Mouse (Mus musculus) limb, embryonic 10.5 days (tissue): ENCODE results near the gene Rbms1. TPM values are rescaled to one million over a fixed set of nuclear protein-coding genes. Genes with fewer than 3 reads are reported as not detected.
"Not testable (repeated sequence)": the region's sequence is repeated elsewhere in the genome, so short reads cannot be mapped to it uniquely, and the experiment has no call there.

Source experiments
- DNase-seq: peaks from one replicate; pipeline ENCODE4 v3.0.0-alpha.2; 2017; ENCODE audit warnings: low spot score
- H3K27ac ChIP-seq: fragments of 300-500 bp; sonication (generic); 2 replicates; pipeline ENCODE4 v1.5.1; 2016; ENCODE audit warnings: mild to moderate bottlenecking
- H3K27me3 ChIP-seq: fragments of 300-500 bp; sonication (generic); 2 replicates; pipeline ENCODE4 v1.6.1; 2016; ENCODE audit warnings: low read depth, mild to moderate bottlenecking; ENCODE audit not compliant: poor library complexity, severe bottlenecking
- H3K36me3 ChIP-seq: fragments of 300-500 bp; sonication (generic); 2 replicates; pipeline ENCODE4 v1.6.1; 2016; ENCODE audit warnings: mild to moderate bottlenecking, moderate library complexity
- H3K4me1 ChIP-seq: fragments of 300-500 bp; sonication (generic); 2 replicates; pipeline ENCODE4 v1.6.1; 2016
- H3K4me3 ChIP-seq: fragments of 300-500 bp; sonication (generic); 2 replicates; pipeline ENCODE4 v1.5.1; 2016; ENCODE audit warnings: mild to moderate bottlenecking, moderate library complexity
- H3K9me3 ChIP-seq: fragments of 300-500 bp; sonication (generic); replicated peaks from 2 replicates; pipeline ENCODE4 v1.6.1; 2016; ENCODE audit warnings: mild to moderate bottlenecking
- WGBS: fragments of 180-500 bp; shearing (Covaris S2); methylation state at CpG from one replicate; pipeline ENCODE4 v1.1.7; 2016; 5-methylcytosine and 5-hydroxymethylcytosine counted together
- polyA plus RNA-seq: library from polyadenylated mRNA; unstranded; fragments of >200 nt; fragmentation: Nextera tagmentation; extraction: Ambion mirVana; gene quantifications from 2 replicates; pipeline ENCODE4 v1.2.1, GENCODE M21; 2016

The Rbms1 gene
- polyA plus RNA-seq, 1 experiment from 2014 or later = 124 TPM

- no peak for DNase-seq
- Histone ChIP-seq H3K4me3 (no peak overlapping the region), H3K9me3 (no peaks in the 10 kb centered on the region), H3K27me3 (no peaks in the 10 kb centered on the region), H3K4me1 (peaks cover 17% of the 10 kb centered on the region), H3K27ac (no peak overlapping the region), H3K36me3 (peaks cover 18% of the 10 kb centered on the region)
- 48% methylated on average over 5 of the region's 5 CpGs for WGBS
Observed at GRCm38 (mm10) chr2:60845316-60845894, 117.6 kb downstream of the Rbms1 start.

GRCm38 (mm10) chr2:60844259-60844658, 118.7 kb downstream of the Rbms1 start:
- H3K27ac ChIP-seq = no peak overlapping the region
- no peaks in the 10 kb centered on the region for H3K27me3 ChIP-seq
- 94% methylated on average over 1 of the region's 1 CpGs for WGBS
- no peaks in the 10 kb centered on the region for H3K9me3 ChIP-seq
- no peak for DNase-seq
- H3K36me3 ChIP-seq = peaks cover 22% of the 10 kb centered on the region
- no peak overlapping the region for H3K4me3 ChIP-seq
- H3K4me1 ChIP-seq = peaks cover 15% of the 10 kb centered on the region

GRCm38 (mm10) chr2:60843633-60844032, 119.4 kb downstream of the Rbms1 start:
- no peak overlapping the region for H3K4me3 ChIP-seq
- H3K27me3 ChIP-seq = no peaks in the 10 kb centered on the region
- DNase-seq = no peak
- H3K36me3 ChIP-seq = peaks cover 22% of the 10 kb centered on the region
- no peak overlapping the region for H3K27ac ChIP-seq
- H3K9me3 ChIP-seq = no peaks in the 10 kb centered on the region
- H3K4me1 ChIP-seq = peaks cover 18% of the 10 kb centered on the region
- 92% methylated on average over 3 of the region's 3 CpGs for WGBS

GRCm38 (mm10) chr2:60842976-60843375, 120.0 kb downstream of the Rbms1 start:
- H3K9me3 ChIP-seq = no peaks in the 10 kb centered on the region
- peaks cover 22% of the 10 kb centered on the region for H3K36me3 ChIP-seq
- H3K27me3 ChIP-seq = no peaks in the 10 kb centered on the region
- no peak overlapping the region for H3K4me3 ChIP-seq
- DNase-seq = no peak
- peaks cover 18% of the 10 kb centered on the region for H3K4me1 ChIP-seq
- WGBS = 34% methylated on average over 4 of the region's 4 CpGs
- no peak overlapping the region for H3K27ac ChIP-seq

GRCm38 (mm10) chr2:60840922-60841321, 122.1 kb downstream of the Rbms1 start:
- no peak for DNase-seq

GRCm38 (mm10) chr2:60839498-60839897, 123.5 kb downstream of the Rbms1 start:
- 88% methylated on average over 4 of the region's 4 CpGs for WGBS
- Histone ChIP-seq H3K36me3 (peaks cover 35% of the 10 kb centered on the region), H3K27ac (no peak overlapping the region), H3K9me3 (no peaks in the 10 kb centered on the region), H3K27me3 (no peaks in the 10 kb centered on the region), H3K4me3 (no peak overlapping the region), H3K4me1 (peaks cover 31% of the 10 kb centered on the region)
- DNase-seq = no peak

More at GRCm38 (mm10) chr2:60840922-60841321, 122.1 kb downstream of the Rbms1 start:
- Histone ChIP-seq H3K36me3 (peaks cover 30% of the 10 kb centered on the region), H3K4me3 (no peak overlapping the region), H3K27ac (no peak overlapping the region), H3K9me3 (no peaks in the 10 kb centered on the region), H3K4me1 (peaks cover 36% of the 10 kb centered on the region), H3K27me3 (no peaks in the 10 kb centered on the region)
- WGBS = 74% methylated on average over 4 of the region's 4 CpGs

GRCm38 (mm10) chr2:60838856-60839255, 124.1 kb downstream of the Rbms1 start:
- no peak overlapping the region for H3K27ac ChIP-seq
- WGBS = 90% methylated on average over 5 of the region's 5 CpGs
- H3K36me3 ChIP-seq = peaks cover 35% of the 10 kb centered on the region
- no peaks in the 10 kb centered on the region for H3K27me3 ChIP-seq
- H3K9me3 ChIP-seq = no peaks in the 10 kb centered on the region
- no peak for DNase-seq
- H3K4me3 ChIP-seq = no peak overlapping the region
- peaks cover 31% of the 10 kb centered on the region for H3K4me1 ChIP-seq

GRCm38 (mm10) chr2:60837616-60838015, 125.4 kb downstream of the Rbms1 start:
- no peak overlapping the region for H3K4me3 ChIP-seq

GRCm38 (mm10) chr2:60836237-60836636, 126.8 kb downstream of the Rbms1 start:
- peaks cover 27% of the 10 kb centered on the region for H3K36me3 ChIP-seq
- H3K4me3 ChIP-seq = no peak overlapping the region
- H3K27me3 ChIP-seq = no peaks in the 10 kb centered on the region
- no peak for DNase-seq
- no peak overlapping the region for H3K27ac ChIP-seq
- H3K9me3 ChIP-seq = no peaks in the 10 kb centered on the region
- peaks cover 31% of the 10 kb centered on the region for H3K4me1 ChIP-seq
- 94% methylated on average over 7 of the region's 7 CpGs for WGBS

More at GRCm38 (mm10) chr2:60837616-60838015, 125.4 kb downstream of the Rbms1 start:
- Histone ChIP-seq H3K36me3 (peaks cover 35% of the 10 kb centered on the region), H3K27me3 (no peaks in the 10 kb centered on the region), H3K4me1 (peaks cover 31% of the 10 kb centered on the region), H3K27ac (no peak overlapping the region), H3K9me3 (no peaks in the 10 kb centered on the region)
- DNase-seq = no peak
- WGBS = 87% methylated on average over 5 of the region's 5 CpGs

GRCm38 (mm10) chr2:60834293-60834692, 128.7 kb downstream of the Rbms1 start:
- Histone ChIP-seq H3K4me3 (no peak overlapping the region), H3K27ac (no peak overlapping the region), H3K9me3 (no peaks in the 10 kb centered on the region), H3K36me3 (peaks cover 26% of the 10 kb centered on the region; the same call in 1 of the 2 replicates), H3K4me1 (peaks cover 31% of the 10 kb centered on the region), H3K27me3 (no peaks in the 10 kb centered on the region)
- DNase-seq = no peak
- WGBS = 91% methylated on average over 7 of the region's 7 CpGs

GRCm38 (mm10) chr2:60832254-60832653, 130.7 kb downstream of the Rbms1 start:
- Histone ChIP-seq H3K36me3 (peaks cover 28% of the 10 kb centered on the region; the same call in 1 of the 2 replicates), H3K4me3 (no peak overlapping the region), H3K27ac (no peak overlapping the region), H3K4me1 (peaks cover 25% of the 10 kb centered on the region), H3K27me3 (no peaks in the 10 kb centered on the region), H3K9me3 (no peaks in the 10 kb centered on the region)
- WGBS = 90% methylated on average over 8 of the region's 8 CpGs
- DNase-seq = no peak

GRCm38 (mm10) chr2:60830464-60830863, 132.5 kb downstream of the Rbms1 start:
- not testable (repeated sequence) for DNase-seq, H3K4me3 ChIP-seq, H3K27me3 ChIP-seq, H3K27ac ChIP-seq, H3K9me3 ChIP-seq
- WGBS = 83% methylated on average over 1 of the region's 1 CpGs
- H3K36me3 ChIP-seq = peaks cover 23% of the 10 kb centered on the region
- H3K4me1 ChIP-seq = peaks cover 19% of the 10 kb centered on the region

- Histone ChIP-seq H3K36me3 (peaks cover 29% of the 10 kb centered on the region), H3K27ac (no peak overlapping the region), H3K9me3 (no peaks in the 10 kb centered on the region), H3K4me3 (no peak overlapping the region), H3K27me3 (no peaks in the 10 kb centered on the region), H3K4me1 (peaks cover 19% of the 10 kb centered on the region)
- DNase-seq = no peak
- 96% methylated on average over 10 of the region's 10 CpGs for WGBS
Observed at GRCm38 (mm10) chr2:60828908-60829462, 134.0 kb downstream of the Rbms1 start.

GRCm38 (mm10) chr2:60827152-60827428, 135.9 kb downstream of the Rbms1 start:
- DNase-seq = no peak
- Histone ChIP-seq H3K4me1 (peaks cover 12% of the 10 kb centered on the region; the same call in 1 of the 2 replicates), H3K9me3 (no peaks in the 10 kb centered on the region), H3K27ac (no peak overlapping the region), H3K27me3 (no peaks in the 10 kb centered on the region), H3K4me3 (no peak overlapping the region), H3K36me3 (peaks cover 27% of the 10 kb centered on the region)
- WGBS = 78% methylated on average over 5 of the region's 5 CpGs
